Mouse (Mus musculus): ENCODE measurements at regions not wholly inside any gene's neighbourhood (a gene's known extent, or its start where the extent isn't known, plus 50 kb on each side); places are given as distances from the start of the nearest gene placed in this dataset.

- no peak for ATAC-seq
- WGBS: 51% methylated on average over 7 of the region's 7 CpGs
- Histone ChIP-seq H3K27ac (ENCODE audit: low read length) (no peak overlapping the region), H3K4me1 (ENCODE audit: control insufficient read depth, insufficient read depth, low read length) (no peaks in the 10 kb centered on the region), H3K4me2 (ENCODE audit: low read depth, low read length) (no peak overlapping the region), H3K4me3 (ENCODE audit: low read length) (no peak overlapping the region), H3K9me3 (ENCODE audit: control insufficient read depth, low read length) (no peaks in the 10 kb centered on the region), H3K27me3 (replicated peaks; ENCODE audit: control insufficient read depth, insufficient read depth, low read length) (no peaks in the 10 kb centered on the region), H3K36me3 (ENCODE audit: control insufficient read depth, insufficient read depth, low read length) (no peaks in the 10 kb centered on the region), H3K9ac (ENCODE audit: low read depth, low read length) (no peak overlapping the region)
These were observed 96.2 kb upstream of the Smarca2 start for GRCm38 (mm10) chr19:26508616-26509015.

- no peaks in the 10 kb centered on the region for H3K4me1 ChIP-seq (ENCODE audit: control insufficient read depth, insufficient read depth, low read length)
- WGBS: 63% methylated on average over 2 of the region's 2 CpGs
- H3K4me2 ChIP-seq (ENCODE audit: low read depth, low read length): no peak overlapping the region
- no peaks in the 10 kb centered on the region for H3K36me3 ChIP-seq (ENCODE audit: control insufficient read depth, insufficient read depth, low read length)
- no peak overlapping the region for H3K4me3 ChIP-seq (ENCODE audit: low read length)
- no peaks in the 10 kb centered on the region for H3K9me3 ChIP-seq (ENCODE audit: control insufficient read depth, low read length)
- no peak for ATAC-seq
- no peak overlapping the region for H3K9ac ChIP-seq (ENCODE audit: low read depth, low read length)
- H3K27ac ChIP-seq (ENCODE audit: low read length): no peak overlapping the region
- H3K27me3 ChIP-seq (replicated peaks; ENCODE audit: control insufficient read depth, insufficient read depth, low read length): no peaks in the 10 kb centered on the region
These were observed 95.6 kb upstream of the Smarca2 start for GRCm38 (mm10) chr19:26509240-26509639.

- ATAC-seq: no peak
- Histone ChIP-seq H3K27me3 (replicated peaks; ENCODE audit: control insufficient read depth, insufficient read depth, low read length) (no peaks in the 10 kb centered on the region), H3K27ac (ENCODE audit: low read length) (no peak overlapping the region), H3K36me3 (ENCODE audit: control insufficient read depth, insufficient read depth, low read length) (no peaks in the 10 kb centered on the region), H3K9me3 (ENCODE audit: control insufficient read depth, low read length) (no peaks in the 10 kb centered on the region), H3K4me2 (ENCODE audit: low read depth, low read length) (no peak overlapping the region), H3K4me1 (ENCODE audit: control insufficient read depth, insufficient read depth, low read length) (no peaks in the 10 kb centered on the region), H3K4me3 (ENCODE audit: low read length) (no peak overlapping the region), H3K9ac (ENCODE audit: low read depth, low read length) (no peak overlapping the region)
- 72% methylated on average over 12 of the region's 12 CpGs for WGBS
These were observed 94.7 kb upstream of the Smarca2 start for GRCm38 (mm10) chr19:26510185-26510584.

DNA sequence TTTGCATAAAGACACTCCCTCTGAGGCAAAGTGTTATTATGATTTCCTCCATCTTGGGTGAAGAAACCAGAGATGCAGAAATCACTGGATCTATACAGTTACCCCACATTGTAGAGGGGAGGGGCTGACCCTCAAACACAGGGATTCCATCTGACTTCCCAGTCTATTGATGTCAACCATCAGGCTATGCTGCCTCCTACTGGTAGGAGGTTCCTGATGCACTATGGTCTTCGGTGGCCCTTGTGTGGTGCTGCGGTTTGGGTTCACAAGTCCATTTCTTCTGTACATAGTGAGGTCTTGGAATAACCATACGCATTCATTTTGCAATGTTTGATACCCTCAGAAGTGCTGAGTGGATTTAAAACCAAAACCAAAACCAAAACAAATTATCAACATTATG, 94.0 kb upstream of the Smarca2 start:
- H3K4me1 ChIP-seq (ENCODE audit: control insufficient read depth, insufficient read depth, low read length): no peaks in the 10 kb centered on the region
- H3K9ac ChIP-seq (ENCODE audit: low read depth, low read length): no peak overlapping the region
- 92% methylated on average over 3 of the region's 3 CpGs for WGBS
- H3K27ac ChIP-seq (ENCODE audit: low read length): no peak overlapping the region
- no peaks in the 10 kb centered on the region for H3K9me3 ChIP-seq (ENCODE audit: control insufficient read depth, low read length)
- no peak overlapping the region for H3K4me3 ChIP-seq (ENCODE audit: low read length)
- no peaks in the 10 kb centered on the region for H3K27me3 ChIP-seq (replicated peaks; ENCODE audit: control insufficient read depth, insufficient read depth, low read length)
- H3K36me3 ChIP-seq (ENCODE audit: control insufficient read depth, insufficient read depth, low read length): no peaks in the 10 kb centered on the region
- no peak for ATAC-seq
- H3K4me2 ChIP-seq (ENCODE audit: low read depth, low read length): no peak overlapping the region

- Histone ChIP-seq H3K27ac (ENCODE audit: low read length) (no peak overlapping the region), H3K36me3 (ENCODE audit: control insufficient read depth, insufficient read depth, low read length) (no peaks in the 10 kb centered on the region), H3K27me3 (replicated peaks; ENCODE audit: control insufficient read depth, insufficient read depth, low read length) (no peaks in the 10 kb centered on the region), H3K4me3 (ENCODE audit: low read length) (no peak overlapping the region), H3K4me2 (ENCODE audit: low read depth, low read length) (no peak overlapping the region), H3K9ac (ENCODE audit: low read depth, low read length) (no peak overlapping the region), H3K4me1 (ENCODE audit: control insufficient read depth, insufficient read depth, low read length) (no peaks in the 10 kb centered on the region), H3K9me3 (ENCODE audit: control insufficient read depth, low read length) (no peaks in the 10 kb centered on the region)
- no peak for ATAC-seq
- WGBS: 85% methylated on average over 6 of the region's 6 CpGs
These were observed 93.1 kb upstream of the Smarca2 start for GRCm38 (mm10) chr19:26511756-26512155.

GRCm38 (mm10) chr19:26524583-26524982, 80.3 kb upstream of the Smarca2 start:
- H3K27ac ChIP-seq (ENCODE audit: low read length): no peak overlapping the region
- WGBS: 90% methylated on average over 3 of the region's 3 CpGs

DNA sequence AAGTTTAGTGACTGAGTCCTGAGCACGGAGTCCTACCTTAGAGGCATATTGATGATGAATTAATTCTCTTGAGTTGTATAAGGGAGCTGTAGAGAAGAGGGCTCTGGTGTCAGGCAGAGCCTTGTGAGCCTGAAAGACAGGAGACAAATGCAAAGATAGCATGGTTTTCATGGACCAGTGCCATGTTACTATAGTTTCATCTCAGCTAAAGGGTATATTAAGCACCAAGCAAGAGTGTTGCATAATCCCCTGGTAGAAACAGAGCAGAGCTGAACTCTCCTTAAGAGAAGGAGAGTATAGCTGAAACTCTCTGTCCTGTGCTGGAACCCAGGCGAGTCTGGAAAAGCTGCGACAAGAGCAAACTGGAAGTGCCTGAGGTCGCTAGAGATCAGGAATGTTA, 73.5 kb upstream of the Smarca2 start:
- Histone ChIP-seq H3K9ac (ENCODE audit: low read depth, low read length) (no peak overlapping the region), H3K27ac (ENCODE audit: low read length) (no peak overlapping the region), H3K4me2 (ENCODE audit: low read depth, low read length) (no peak overlapping the region), H3K27me3 (replicated peaks; ENCODE audit: control insufficient read depth, insufficient read depth, low read length) (no peaks in the 10 kb centered on the region), H3K9me3 (ENCODE audit: control insufficient read depth, low read length) (no peaks in the 10 kb centered on the region), H3K36me3 (ENCODE audit: control insufficient read depth, insufficient read depth, low read length) (no peaks in the 10 kb centered on the region), H3K4me1 (ENCODE audit: control insufficient read depth, insufficient read depth, low read length) (no peaks in the 10 kb centered on the region), H3K4me3 (ENCODE audit: low read length) (no peak overlapping the region)
- no peak for ATAC-seq
- WGBS: 68% methylated on average over 4 of the region's 4 CpGs

More at GRCm38 (mm10) chr19:26524583-26524982, 80.3 kb upstream of the Smarca2 start:
- H3K4me2 ChIP-seq (ENCODE audit: low read depth, low read length): no peak overlapping the region
- H3K36me3 ChIP-seq (ENCODE audit: control insufficient read depth, insufficient read depth, low read length): no peaks in the 10 kb centered on the region
- H3K27me3 ChIP-seq (replicated peaks; ENCODE audit: control insufficient read depth, insufficient read depth, low read length): no peaks in the 10 kb centered on the region
- ATAC-seq: no peak
- H3K4me3 ChIP-seq (ENCODE audit: low read length): no peak overlapping the region
- no peaks in the 10 kb centered on the region for H3K4me1 ChIP-seq (ENCODE audit: control insufficient read depth, insufficient read depth, low read length)
- H3K9me3 ChIP-seq (ENCODE audit: control insufficient read depth, low read length): no peaks in the 10 kb centered on the region
- H3K9ac ChIP-seq (ENCODE audit: low read depth, low read length): no peak overlapping the region

GRCm38 (mm10) chr19:26532509-26532908, 72.3 kb upstream of the Smarca2 start:
- Histone ChIP-seq H3K36me3 (ENCODE audit: control insufficient read depth, insufficient read depth, low read length) (no peaks in the 10 kb centered on the region), H3K27me3 (replicated peaks; ENCODE audit: control insufficient read depth, insufficient read depth, low read length) (no peaks in the 10 kb centered on the region), H3K4me3 (ENCODE audit: low read length) (no peak overlapping the region), H3K9me3 (ENCODE audit: control insufficient read depth, low read length) (no peaks in the 10 kb centered on the region), H3K27ac (ENCODE audit: low read length) (no peak overlapping the region), H3K9ac (ENCODE audit: low read depth, low read length) (no peak overlapping the region), H3K4me2 (ENCODE audit: low read depth, low read length) (no peak overlapping the region), H3K4me1 (ENCODE audit: control insufficient read depth, insufficient read depth, low read length) (no peaks in the 10 kb centered on the region)
- 49% methylated on average over 6 of the region's 6 CpGs for WGBS
- no peak for ATAC-seq

DNA sequence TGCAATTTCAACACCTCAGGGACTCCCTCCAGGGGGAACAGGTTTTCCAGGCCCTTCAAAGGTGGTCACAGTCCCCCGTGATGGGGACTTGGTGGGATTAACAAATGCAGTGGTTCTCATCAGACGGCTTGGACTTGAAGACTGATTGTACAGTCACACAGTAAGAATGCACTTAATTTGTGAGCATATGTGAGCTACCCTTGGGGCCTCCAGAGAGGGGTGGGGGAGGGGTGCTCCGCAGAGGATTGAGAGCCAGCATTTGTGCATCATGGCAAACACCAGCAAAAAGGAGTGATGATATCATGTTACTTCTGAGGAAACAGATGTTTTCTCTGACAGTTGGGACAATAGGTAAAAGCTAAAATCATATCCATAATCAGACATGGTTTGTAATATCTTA, 59.2 kb upstream of the Smarca2 start:
- no peaks in the 10 kb centered on the region for H3K36me3 ChIP-seq (ENCODE audit: control insufficient read depth, insufficient read depth, low read length)
- H3K27me3 ChIP-seq (replicated peaks; ENCODE audit: control insufficient read depth, insufficient read depth, low read length): no peaks in the 10 kb centered on the region
- H3K27ac ChIP-seq (ENCODE audit: low read length): no peak overlapping the region
- no peak overlapping the region for H3K4me2 ChIP-seq (ENCODE audit: low read depth, low read length)
- no peak overlapping the region for H3K9ac ChIP-seq (ENCODE audit: low read depth, low read length)
- H3K4me3 ChIP-seq (ENCODE audit: low read length): no peak overlapping the region
- no peaks in the 10 kb centered on the region for H3K9me3 ChIP-seq (ENCODE audit: control insufficient read depth, low read length)
- WGBS: 52% methylated on average over 3 of the region's 3 CpGs
- no peak for ATAC-seq
- no peaks in the 10 kb centered on the region for H3K4me1 ChIP-seq (ENCODE audit: control insufficient read depth, insufficient read depth, low read length)

GRCm38 (mm10) chr19:26547522-26547921, 57.3 kb upstream of the Smarca2 start:
- Histone ChIP-seq H3K4me3 (ENCODE audit: low read length) (no peak overlapping the region), H3K27me3 (replicated peaks; ENCODE audit: control insufficient read depth, insufficient read depth, low read length) (no peaks in the 10 kb centered on the region), H3K9ac (ENCODE audit: low read depth, low read length) (no peak overlapping the region), H3K36me3 (ENCODE audit: control insufficient read depth, insufficient read depth, low read length) (no peaks in the 10 kb centered on the region), H3K4me2 (ENCODE audit: low read depth, low read length) (no peak overlapping the region), H3K4me1 (ENCODE audit: control insufficient read depth, insufficient read depth, low read length) (no peaks in the 10 kb centered on the region), H3K9me3 (ENCODE audit: control insufficient read depth, low read length) (no peaks in the 10 kb centered on the region), H3K27ac (ENCODE audit: low read length) (no peak overlapping the region)
- ATAC-seq: no peak
- WGBS: 85% methylated on average over 6 of the region's 6 CpGs

Measured in intestine, embryonic 16.5 days (tissue).